Mouse (Mus musculus) limb, embryonic 14.5 days (tissue): ENCODE data around the gene Dpm3. TPM values are rescaled to one million over a fixed set of nuclear protein-coding genes. Genes with fewer than 3 reads are reported as not detected.
A peak's percentile ranks its signal among the peaks of the same experiment; 100 is the strongest.

Experiments used
- ATAC-seq: fragments of 200-750 bp; cut with Nextera tagmentation; 2 replicates; pipeline ENCODE4 v1.8.0; 2017; ENCODE audit warnings: low read depth, moderate number of reproducible peaks, moderate TSS enrichment; ENCODE audit not compliant: low FRiP score
- DNase-seq: peaks from one replicate; pipeline ENCODE4 v3.0.0-alpha.2; 2015; ENCODE audit warnings: low spot score
- H3K27ac ChIP-seq: fragments of 300-500 bp; sonication (generic); replicated peaks from 2 replicates; pipeline ENCODE4 v1.5.1; 2014; ENCODE audit warnings: low read depth, mild to moderate bottlenecking, low read length, moderate library complexity, mixed read lengths
- H3K27me3 ChIP-seq: fragments of 300-500 bp; sonication (generic); 2 replicates; pipeline ENCODE4 v1.6.1; 2014; ENCODE audit warnings: low read length, mixed read lengths; ENCODE audit not compliant: control insufficient read depth, insufficient read depth
- H3K36me3 ChIP-seq: fragments of 300-500 bp; sonication (generic); 2 replicates; pipeline ENCODE4 v1.6.1; 2014; ENCODE audit warnings: mild to moderate bottlenecking, low read length, moderate library complexity, mixed read lengths; ENCODE audit not compliant: control insufficient read depth, insufficient read depth
- H3K4me1 ChIP-seq: fragments of 300-500 bp; sonication (generic); 2 replicates; pipeline ENCODE4 v1.6.1; 2014; ENCODE audit warnings: antibody characterized with exemption, low read length, mixed read lengths; ENCODE audit not compliant: control insufficient read depth, insufficient read depth
- H3K4me2 ChIP-seq: fragments of 300-500 bp; sonication (generic); replicated peaks from 2 replicates; pipeline ENCODE4 v1.6.1; 2014; ENCODE audit warnings: low read depth, mild to moderate bottlenecking, low read length, moderate library complexity; ENCODE audit not compliant: severe bottlenecking
- H3K4me3 ChIP-seq: fragments of 300-500 bp; sonication (generic); replicated peaks from 2 replicates; pipeline ENCODE4 v1.5.1; 2014; ENCODE audit warnings: low read length
- H3K9ac ChIP-seq: fragments of 300-500 bp; sonication (generic); 2 replicates; pipeline ENCODE4 v1.6.1; 2014; ENCODE audit warnings: mild to moderate bottlenecking, low read depth, low read length, moderate library complexity; ENCODE audit not compliant: severe bottlenecking
- H3K9me3 ChIP-seq: fragments of 300-500 bp; sonication (generic); 2 replicates; pipeline ENCODE4 v1.6.1; 2016; ENCODE audit warnings: low read length; ENCODE audit not compliant: control insufficient read depth
- POLR2A ChIP-seq: fragments of 200-500 bp; IDR thresholded peaks from 2 replicates; pipeline ENCODE4 v1.8.0; 2012; ENCODE audit warnings: inconsistent platforms, mild to moderate bottlenecking, moderate library complexity, borderline replicate concordance; ENCODE audit not compliant: insufficient read depth, insufficient read length; ENCODE audit errors: extremely low read depth
- WGBS: fragments of 180-500 bp; shearing (Covaris S2); extraction: QIAGEN DNeasy Blood & Tissue Kit; methylation state at CpG from one replicate; pipeline ENCODE4 v1.1.7; 2014; 5-methylcytosine and 5-hydroxymethylcytosine counted together
- polyA plus RNA-seq, 2 experiments: library from polyadenylated mRNA; depleted of rRNA in 1 of 2; stranded (reverse) in 1 of 2; unstranded in 1 of 2; fragments of >200 nt; fragmentation: Nextera tagmentation in 1 of 2; extraction: Ambion mirVana in 1 of 2; gene quantifications; 2 replicates each; pipeline versions ENCODE4 v1.2.1 to v1.2.3; 2012 to 2014

Dpm3 gene
- polyA plus RNA-seq, 2 experiments: 173 to 313 TPM

- no peak for ATAC-seq
- peaks cover 43% of the 10 kb centered on the region for H3K36me3 ChIP-seq
- H3K27me3 ChIP-seq: no peaks in the 10 kb centered on the region
- 0 out of 2 replicates have a peak, but pooled peaks cover 3% of the 10 kb centered on the region for H3K4me1 ChIP-seq
- no peak for DNase-seq
- no peak overlapping the region for H3K27ac ChIP-seq
- no peaks in the 10 kb centered on the region for H3K9me3 ChIP-seq
- no peak overlapping the region for H3K4me2 ChIP-seq
- WGBS: 46% methylated on average over 5 of the region's 5 CpGs
- no peak overlapping the region for H3K9ac ChIP-seq
- no peak for TF ChIP-seq POLR2A
- no peak overlapping the region for H3K4me3 ChIP-seq
These were observed 38.0 kb upstream of the Dpm3 start for GRCm38 (mm10) chr3:89221167-89221566.

- WGBS: 79% methylated on average over 11 of the region's 11 CpGs
- ATAC-seq (no peak), DNase-seq (no peak)
- Histone ChIP-seq H3K9ac (no peak overlapping the region), H3K4me2 (no peak overlapping the region), H3K9me3 (no peaks in the 10 kb centered on the region), H3K36me3 (peaks cover 37% of the 10 kb centered on the region), H3K27ac (no peak overlapping the region), H3K4me1 (peaks cover 22% of the 10 kb centered on the region), H3K27me3 (no peaks in the 10 kb centered on the region), H3K4me3 (no peak overlapping the region)
- TF ChIP-seq POLR2A: no peak
These were observed 34.4 kb upstream of the Dpm3 start for GRCm38 (mm10) chr3:89224796-89225195.

- no peak for TF ChIP-seq POLR2A
- no peak for DNase-seq
- peaks cover 22% of the 10 kb centered on the region for H3K4me1 ChIP-seq
- H3K9ac ChIP-seq: 0 out of 2 replicates have a peak overlapping the region, but pooled peaks have one; percentile 2
- no peak overlapping the region for H3K4me3 ChIP-seq
- ATAC-seq: no peak
- no peak overlapping the region for H3K27ac ChIP-seq
- no peaks in the 10 kb centered on the region for H3K9me3 ChIP-seq
- 63% methylated on average over 12 of the region's 12 CpGs for whole genome bisulfite sequencing
- H3K4me2 ChIP-seq: no peak overlapping the region
- H3K27me3 ChIP-seq: no peaks in the 10 kb centered on the region
- H3K36me3 ChIP-seq: peaks cover 32% of the 10 kb centered on the region
These were observed 33.8 kb upstream of the Dpm3 start for GRCm38 (mm10) chr3:89225321-89225815.

- WGBS: 52% methylated on average over 3 of the region's 4 CpGs
- DNase-seq (no peak), ATAC-seq (no peak)
- TF ChIP-seq POLR2A: no peak
- Histone ChIP-seq H3K4me1 (peaks cover 22% of the 10 kb centered on the region), H3K4me2 (no peak overlapping the region), H3K36me3 (peaks cover 32% of the 10 kb centered on the region), H3K9me3 (no peaks in the 10 kb centered on the region), H3K27ac (no peak overlapping the region), H3K4me3 (no peak overlapping the region), H3K9ac (0 out of 2 replicates have a peak overlapping the region, but pooled peaks have one; percentile 2), H3K27me3 (no peaks in the 10 kb centered on the region)
These were observed 33.2 kb upstream of the Dpm3 start for GRCm38 (mm10) chr3:89225918-89226317.

- no peaks in the 10 kb centered on the region for H3K9me3 ChIP-seq
- no peak overlapping the region for H3K27ac ChIP-seq
- peaks cover 22% of the 10 kb centered on the region for H3K4me1 ChIP-seq
- H3K27me3 ChIP-seq: no peaks in the 10 kb centered on the region
- H3K4me3 ChIP-seq: peak overlapping the region; percentile 39
- H3K4me2 ChIP-seq: peak overlapping the region; percentile 72
- H3K9ac ChIP-seq: peak overlapping the region; percentile 43; the same call in 1 of the 2 replicates
- TF ChIP-seq POLR2A: no peak
- peaks cover 29% of the 10 kb centered on the region for H3K36me3 ChIP-seq
- ATAC-seq: no peak
- WGBS: 37% methylated on average over 11 of the region's 11 CpGs
- no peak for DNase-seq
These were observed 32.8 kb upstream of the Dpm3 start for GRCm38 (mm10) chr3:89226361-89226760.

GRCm38 (mm10) chr3:89226900-89227299, 32.3 kb upstream of the Dpm3 start, which contains the start of gene Mtx1:
Gene Mtx1 (minus strand): TSS chr3:89227088.
- no peaks in the 10 kb centered on the region for H3K27me3 ChIP-seq
- peak; percentile 14; the same call in 1 of the 2 replicates for ATAC-seq
- H3K27ac ChIP-seq: peak within 1 kb of the TSS; percentile 91

More at GRCm38 (mm10) chr3:89226900-89227299, 32.3 kb upstream of the Dpm3 start, which contains the start of gene Mtx1:
- WGBS: 6% methylated on average over 19 of the region's 21 CpGs
- Histone ChIP-seq H3K4me3 (peak within 1 kb of the TSS; percentile 39), H3K4me1 (peaks cover 22% of the 10 kb centered on the region), H3K9ac (peak within 1 kb of the TSS; percentile 45), H3K9me3 (no peaks in the 10 kb centered on the region), H3K4me2 (peak within 1 kb of the TSS; percentile 72), H3K36me3 (peaks cover 26% of the 10 kb centered on the region)
- DNase-seq: no peak
- TF ChIP-seq POLR2A: no peak
